Mouse (Mus musculus): ENCODE measurements at regions not wholly inside any gene's neighbourhood (a gene's known extent, or its start where the extent isn't known, plus 50 kb on each side); places are given as distances from the start of the nearest gene placed in this dataset.

- Histone ChIP-seq H3K9me3 (ENCODE audit: control insufficient read depth, low read length) (no peaks in the 10 kb centered on the region), H3K4me1 (ENCODE audit: control insufficient read depth in 2 of 2, insufficient read depth in 2 of 2, low read length in 2 of 2) (no peaks in the 10 kb centered on the region), H3K36me3 (ENCODE audit: control insufficient read depth, insufficient read depth, low read length) (no peaks in the 10 kb centered on the region), H3K4me2 (ENCODE audit: low read length) (no peak overlapping the region), H3K27ac (replicated peaks in 1 of 2; ENCODE audit: control insufficient read depth in 1 of 2, insufficient read depth in 1 of 2, low read depth in 2 of 2, low read length in 2 of 2) (no peak overlapping the region), H3K4me3 (ENCODE audit: control insufficient read depth in 1 of 2, insufficient read depth in 1 of 2, low read depth in 1 of 2, low read length in 2 of 2) (no peak overlapping the region), H3K27me3 (ENCODE audit: control insufficient read depth, insufficient read depth, low read length) (no peaks in the 10 kb centered on the region), H3K9ac (ENCODE audit: low read length) (no peak overlapping the region)
- WGBS: 72% methylated on average over 2 of the region's 2 CpGs
- no peak for ATAC-seq (ENCODE audit: insufficient number of reproducible peaks, insufficient read depth, low FRiP score, low read depth)
Observed at GRCm38 (mm10) chr12:7875454-7875853, 102.0 kb upstream of the Apob start.

- H3K9me3 ChIP-seq (ENCODE audit: control insufficient read depth, low read length): no peaks in the 10 kb centered on the region
- no peak overlapping the region for H3K4me3 ChIP-seq (ENCODE audit: control insufficient read depth in 1 of 2, insufficient read depth in 1 of 2, low read depth in 1 of 2, low read length in 2 of 2)
- no peak for ATAC-seq (ENCODE audit: insufficient number of reproducible peaks, insufficient read depth, low FRiP score, low read depth)
- H3K27me3 ChIP-seq (ENCODE audit: control insufficient read depth, insufficient read depth, low read length): no peaks in the 10 kb centered on the region
- no peaks in the 10 kb centered on the region for H3K36me3 ChIP-seq (ENCODE audit: control insufficient read depth, insufficient read depth, low read length)
- H3K9ac ChIP-seq (ENCODE audit: low read length): no peak overlapping the region
- WGBS: 78% methylated on average over 11 of the region's 11 CpGs
- H3K27ac ChIP-seq (replicated peaks in 1 of 2; ENCODE audit: control insufficient read depth in 1 of 2, insufficient read depth in 1 of 2, low read depth in 2 of 2, low read length in 2 of 2): no peak overlapping the region
- no peak overlapping the region for H3K4me2 ChIP-seq (ENCODE audit: low read length)
- no peaks in the 10 kb centered on the region for H3K4me1 ChIP-seq (ENCODE audit: control insufficient read depth in 2 of 2, insufficient read depth in 2 of 2, low read length in 2 of 2)
Observed at GRCm38 (mm10) chr12:7876302-7877063, 101.0 kb upstream of the Apob start.

GRCm38 (mm10) chr12:7878761-7879160, 98.7 kb upstream of the Apob start:
- no peaks in the 10 kb centered on the region for H3K27me3 ChIP-seq (ENCODE audit: control insufficient read depth, insufficient read depth, low read length)
- no peaks in the 10 kb centered on the region for H3K4me1 ChIP-seq (ENCODE audit: control insufficient read depth in 2 of 2, insufficient read depth in 2 of 2, low read length in 2 of 2)
- ATAC-seq (ENCODE audit: insufficient number of reproducible peaks, insufficient read depth, low FRiP score, low read depth): no peak
- no peaks in the 10 kb centered on the region for H3K36me3 ChIP-seq (ENCODE audit: control insufficient read depth, insufficient read depth, low read length)
- no peak overlapping the region for H3K4me3 ChIP-seq (ENCODE audit: control insufficient read depth in 1 of 2, insufficient read depth in 1 of 2, low read depth in 1 of 2, low read length in 2 of 2)
- 87% methylated on average over 5 of the region's 5 CpGs for WGBS
- no peak overlapping the region for H3K27ac ChIP-seq (replicated peaks in 1 of 2; ENCODE audit: control insufficient read depth in 1 of 2, insufficient read depth in 1 of 2, low read depth in 2 of 2, low read length in 2 of 2)
- no peaks in the 10 kb centered on the region for H3K9me3 ChIP-seq (ENCODE audit: control insufficient read depth, low read length)
- no peak overlapping the region for H3K4me2 ChIP-seq (ENCODE audit: low read length)
- H3K9ac ChIP-seq (ENCODE audit: low read length): no peak overlapping the region

- H3K4me1 ChIP-seq (ENCODE audit: control insufficient read depth in 2 of 2, insufficient read depth in 2 of 2, low read length in 2 of 2): no peaks in the 10 kb centered on the region
- no peak overlapping the region for H3K9ac ChIP-seq (ENCODE audit: low read length)
- no peak overlapping the region for H3K27ac ChIP-seq (replicated peaks in 1 of 2; ENCODE audit: control insufficient read depth in 1 of 2, insufficient read depth in 1 of 2, low read depth in 2 of 2, low read length in 2 of 2)
- H3K4me2 ChIP-seq (ENCODE audit: low read length): no peak overlapping the region
- ATAC-seq (ENCODE audit: insufficient number of reproducible peaks, insufficient read depth, low FRiP score, low read depth): no peak
- no peaks in the 10 kb centered on the region for H3K9me3 ChIP-seq (ENCODE audit: control insufficient read depth, low read length)
- 35% methylated on average over 2 of the region's 2 CpGs for WGBS
- H3K27me3 ChIP-seq (ENCODE audit: control insufficient read depth, insufficient read depth, low read length): no peaks in the 10 kb centered on the region
- H3K36me3 ChIP-seq (ENCODE audit: control insufficient read depth, insufficient read depth, low read length): no peaks in the 10 kb centered on the region
- H3K4me3 ChIP-seq (ENCODE audit: control insufficient read depth in 1 of 2, insufficient read depth in 1 of 2, low read depth in 1 of 2, low read length in 2 of 2): no peak overlapping the region
Observed at GRCm38 (mm10) chr12:7896156-7896555, 81.3 kb upstream of the Apob start.

GRCm38 (mm10) chr12:7905329-7905728, 72.1 kb upstream of the Apob start:
- Histone ChIP-seq H3K9me3 (ENCODE audit: control insufficient read depth, low read length) (no peaks in the 10 kb centered on the region), H3K27me3 (ENCODE audit: control insufficient read depth, insufficient read depth, low read length) (no peaks in the 10 kb centered on the region), H3K4me2 (ENCODE audit: low read length) (no peak overlapping the region), H3K27ac (replicated peaks in 1 of 2; ENCODE audit: control insufficient read depth in 1 of 2, insufficient read depth in 1 of 2, low read depth in 2 of 2, low read length in 2 of 2) (no peak overlapping the region), H3K4me1 (ENCODE audit: control insufficient read depth in 2 of 2, insufficient read depth in 2 of 2, low read length in 2 of 2) (no peaks in the 10 kb centered on the region), H3K9ac (ENCODE audit: low read length) (no peak overlapping the region), H3K36me3 (ENCODE audit: control insufficient read depth, insufficient read depth, low read length) (no peaks in the 10 kb centered on the region), H3K4me3 (ENCODE audit: control insufficient read depth in 1 of 2, insufficient read depth in 1 of 2, low read depth in 1 of 2, low read length in 2 of 2) (no peak overlapping the region)
- WGBS: 70% methylated on average over 2 of the region's 2 CpGs
- no peak for ATAC-seq (ENCODE audit: insufficient number of reproducible peaks, insufficient read depth, low FRiP score, low read depth)

- H3K4me3 ChIP-seq (ENCODE audit: control insufficient read depth in 1 of 2, insufficient read depth in 1 of 2, low read depth in 1 of 2, low read length in 2 of 2): no peak overlapping the region
- no peak for ATAC-seq (ENCODE audit: insufficient number of reproducible peaks, insufficient read depth, low FRiP score, low read depth)
- H3K27me3 ChIP-seq (ENCODE audit: control insufficient read depth, insufficient read depth, low read length): no peaks in the 10 kb centered on the region
- H3K9ac ChIP-seq (ENCODE audit: low read length): no peak overlapping the region
- H3K36me3 ChIP-seq (ENCODE audit: control insufficient read depth, insufficient read depth, low read length): no peaks in the 10 kb centered on the region
- no peak overlapping the region for H3K4me2 ChIP-seq (ENCODE audit: low read length)
- no peaks in the 10 kb centered on the region for H3K4me1 ChIP-seq (ENCODE audit: control insufficient read depth in 2 of 2, insufficient read depth in 2 of 2, low read length in 2 of 2)
- 66% methylated on average over 2 of the region's 2 CpGs for WGBS
- no peaks in the 10 kb centered on the region for H3K9me3 ChIP-seq (ENCODE audit: control insufficient read depth, low read length)
- H3K27ac ChIP-seq (replicated peaks in 1 of 2; ENCODE audit: control insufficient read depth in 1 of 2, insufficient read depth in 1 of 2, low read depth in 2 of 2, low read length in 2 of 2): no peak overlapping the region
Observed at GRCm38 (mm10) chr12:7906831-7907230, 70.6 kb upstream of the Apob start.

- ATAC-seq (ENCODE audit: insufficient number of reproducible peaks, insufficient read depth, low FRiP score, low read depth): no peak
- H3K4me2 ChIP-seq (ENCODE audit: low read length): no peak overlapping the region
- no peak overlapping the region for H3K4me3 ChIP-seq (ENCODE audit: control insufficient read depth in 1 of 2, insufficient read depth in 1 of 2, low read depth in 1 of 2, low read length in 2 of 2)
- H3K27me3 ChIP-seq (ENCODE audit: control insufficient read depth, insufficient read depth, low read length): no peaks in the 10 kb centered on the region
- no peaks in the 10 kb centered on the region for H3K36me3 ChIP-seq (ENCODE audit: control insufficient read depth, insufficient read depth, low read length)
- no peaks in the 10 kb centered on the region for H3K4me1 ChIP-seq (ENCODE audit: control insufficient read depth in 2 of 2, insufficient read depth in 2 of 2, low read length in 2 of 2)
- no peak overlapping the region for H3K27ac ChIP-seq (replicated peaks in 1 of 2; ENCODE audit: control insufficient read depth in 1 of 2, insufficient read depth in 1 of 2, low read depth in 2 of 2, low read length in 2 of 2)
- no peaks in the 10 kb centered on the region for H3K9me3 ChIP-seq (ENCODE audit: control insufficient read depth, low read length)
- H3K9ac ChIP-seq (ENCODE audit: low read length): no peak overlapping the region
- WGBS: 70% methylated on average over 9 of the region's 9 CpGs
Observed at GRCm38 (mm10) chr12:7909746-7910360, 67.6 kb upstream of the Apob start.

- no peaks in the 10 kb centered on the region for H3K4me1 ChIP-seq (ENCODE audit: control insufficient read depth in 2 of 2, insufficient read depth in 2 of 2, low read length in 2 of 2)
- H3K9me3 ChIP-seq (ENCODE audit: control insufficient read depth, low read length): no peaks in the 10 kb centered on the region
- H3K4me2 ChIP-seq (ENCODE audit: low read length): no peak overlapping the region
- H3K27me3 ChIP-seq (ENCODE audit: control insufficient read depth, insufficient read depth, low read length): no peaks in the 10 kb centered on the region
- ATAC-seq (ENCODE audit: insufficient number of reproducible peaks, insufficient read depth, low FRiP score, low read depth): no peak
- H3K27ac ChIP-seq (replicated peaks in 1 of 2; ENCODE audit: control insufficient read depth in 1 of 2, insufficient read depth in 1 of 2, low read depth in 2 of 2, low read length in 2 of 2): no peak overlapping the region
- H3K4me3 ChIP-seq (ENCODE audit: control insufficient read depth in 1 of 2, insufficient read depth in 1 of 2, low read depth in 1 of 2, low read length in 2 of 2): no peak overlapping the region
- no peaks in the 10 kb centered on the region for H3K36me3 ChIP-seq (ENCODE audit: control insufficient read depth, insufficient read depth, low read length)
- H3K9ac ChIP-seq (ENCODE audit: low read length): no peak overlapping the region
- WGBS: 69% methylated on average over 2 of the region's 2 CpGs
Observed at GRCm38 (mm10) chr12:7910509-7910908, 66.9 kb upstream of the Apob start.
